Mouse (Mus musculus) kidney, adult 18-20 months (tissue): ENCODE results near the gene Urb1.
"Not testable (repeated sequence)": the region's sequence is repeated elsewhere in the genome, so short reads cannot be mapped to it uniquely, and the experiment has no call there.

Experiments
- DNase-seq: peaks from one replicate; pipeline ENCODE4 v3.0.0; 2021

Gene Urb1

DNA sequence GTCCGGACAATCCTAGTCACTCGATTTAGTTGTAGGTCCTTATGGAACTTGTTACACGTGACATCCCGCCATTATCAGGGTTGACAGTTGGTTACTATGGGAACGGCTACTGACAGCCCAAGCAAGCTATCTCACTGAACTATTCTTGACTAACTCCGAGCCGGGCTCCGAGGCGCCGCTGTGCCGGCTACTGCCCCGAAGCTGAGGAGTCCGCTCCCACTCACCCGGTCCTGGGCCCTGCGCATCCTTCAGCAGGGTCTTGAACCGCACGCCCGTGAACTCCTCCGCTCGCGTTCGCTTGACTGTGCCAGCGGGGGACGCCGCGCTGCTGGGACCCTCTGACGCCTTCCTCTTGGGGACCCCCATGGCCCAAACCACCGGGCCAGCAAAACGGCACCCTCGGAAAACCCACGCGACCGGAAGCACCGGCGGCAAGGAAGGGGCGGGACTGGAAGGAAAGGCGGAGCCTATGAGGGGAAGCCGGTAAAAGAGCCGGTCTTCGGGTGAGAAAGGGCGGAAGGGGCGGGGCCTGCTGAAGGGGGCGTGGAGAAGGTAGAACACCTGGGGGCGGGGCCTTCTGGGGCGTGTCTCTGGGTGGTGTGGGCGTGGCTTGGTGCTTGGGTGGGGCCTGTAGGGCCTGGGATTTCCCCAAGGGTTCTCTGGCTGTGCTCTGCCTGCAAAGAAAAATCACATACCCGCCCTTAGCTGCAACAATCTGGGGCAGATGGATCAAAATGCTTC, at the start of gene Urb1:
TSS of gene Urb1 (minus strand) at position 439 of the 741 bp plus-strand sequence.
- DNase-seq: peak; percentile 100

DNA sequence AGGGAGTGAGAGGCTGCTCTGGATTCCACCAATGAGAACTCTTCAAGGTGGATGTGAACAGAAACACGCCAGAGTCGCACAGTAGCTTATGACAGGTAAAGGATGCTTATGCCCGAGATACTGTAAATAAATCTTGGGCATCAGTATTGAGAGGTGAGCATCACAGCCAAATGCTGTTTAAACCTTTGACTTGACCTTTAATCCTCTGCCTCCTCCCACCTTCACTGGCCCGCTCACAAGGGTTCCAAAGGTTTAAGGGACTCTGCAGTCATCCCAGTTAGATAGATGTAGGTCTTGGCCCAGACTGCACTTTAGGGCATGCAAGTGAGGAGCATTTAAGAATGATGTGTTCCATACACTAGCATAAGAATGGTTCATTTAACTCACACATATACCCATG, 48.0 kb upstream of the Urb1 start:
- no peak for DNase-seq

DNA sequence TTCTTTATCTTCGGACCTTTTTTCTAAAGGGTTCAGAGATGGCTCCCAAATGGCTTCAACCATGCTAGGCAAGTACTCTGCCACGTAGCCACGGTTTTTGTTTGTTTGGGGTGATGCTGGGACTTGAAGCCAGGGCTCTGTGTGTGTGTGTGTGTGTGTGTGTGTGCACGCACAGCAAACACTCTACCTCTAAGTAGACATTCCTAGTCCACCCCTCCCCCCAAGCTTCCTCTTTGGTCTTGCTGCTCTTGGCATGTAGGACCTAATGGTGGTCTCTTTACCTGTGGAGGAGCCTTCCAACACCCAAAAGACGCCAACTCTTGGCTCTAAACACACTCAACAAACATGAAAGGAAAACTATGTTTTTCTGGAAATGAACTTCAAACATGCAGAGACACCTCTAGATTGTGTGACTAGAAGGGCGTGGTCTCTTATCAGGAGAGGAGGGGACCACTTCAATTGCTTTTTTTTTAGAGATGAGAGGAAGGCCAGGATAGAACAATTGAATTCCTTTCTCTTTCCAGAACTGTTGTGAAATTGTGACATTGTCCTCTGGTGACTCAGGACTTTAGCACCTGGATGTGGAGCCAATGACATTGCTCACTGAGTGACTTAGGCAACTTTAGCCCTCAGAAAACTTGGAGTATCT, 46.5 kb upstream of the Urb1 start:
- no peak for DNase-seq

DNA sequence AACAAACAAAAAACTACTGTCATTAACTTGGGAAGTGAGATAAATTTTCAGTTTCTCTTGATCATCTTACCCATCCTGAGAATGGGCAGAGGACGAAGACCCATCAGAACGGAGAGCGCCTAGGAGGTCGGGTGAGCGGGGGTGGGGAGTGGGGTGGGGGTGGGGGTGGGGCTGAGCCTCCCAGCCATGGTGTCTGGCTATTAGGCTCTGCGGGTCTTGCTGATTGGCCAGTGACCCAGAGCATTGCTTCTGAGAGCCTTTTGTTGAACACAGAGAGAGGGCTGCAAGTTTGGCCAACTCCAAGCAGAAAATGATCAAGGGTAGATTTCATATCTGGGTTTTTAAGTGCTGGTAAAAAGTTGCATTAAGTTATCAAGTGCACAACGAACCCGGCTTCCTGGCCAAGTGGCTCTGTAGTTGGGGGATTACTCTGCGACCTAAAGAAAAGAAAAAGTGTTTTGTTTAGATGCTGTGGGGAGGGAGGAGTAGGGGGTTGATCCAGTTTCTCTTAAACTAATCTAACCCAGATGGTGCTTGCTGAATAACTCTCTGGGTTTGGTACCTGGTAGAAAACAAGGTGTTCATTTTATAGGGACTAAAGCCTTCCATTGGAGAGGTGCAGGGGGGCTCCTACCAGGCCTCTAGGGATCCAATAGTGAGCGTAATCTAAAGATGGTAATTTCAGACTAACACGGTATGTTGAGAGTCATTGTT, 41.6 kb upstream of the Urb1 start:
- DNase-seq: no peak

DNA sequence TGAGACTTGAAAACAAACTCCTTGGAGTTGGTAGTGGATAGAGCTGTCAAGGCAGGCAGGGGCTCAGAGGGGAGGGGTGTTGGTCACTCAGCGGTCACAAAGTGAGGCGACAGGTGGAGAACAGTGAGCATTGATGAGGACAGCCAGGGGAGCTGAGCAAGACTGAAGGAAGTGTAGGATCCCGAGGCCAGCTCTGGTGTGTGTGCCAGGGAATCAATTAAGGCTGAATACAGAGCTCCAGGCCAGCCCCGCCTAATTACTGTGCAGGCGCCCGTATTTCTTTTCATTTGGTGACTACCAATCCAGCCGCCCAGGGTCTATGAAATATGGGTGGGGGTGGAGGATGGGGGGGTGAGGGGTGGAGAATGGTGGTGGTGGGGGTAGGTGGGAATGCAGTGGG, 40.7 kb upstream of the Urb1 start:
- no peak for DNase-seq

DNA sequence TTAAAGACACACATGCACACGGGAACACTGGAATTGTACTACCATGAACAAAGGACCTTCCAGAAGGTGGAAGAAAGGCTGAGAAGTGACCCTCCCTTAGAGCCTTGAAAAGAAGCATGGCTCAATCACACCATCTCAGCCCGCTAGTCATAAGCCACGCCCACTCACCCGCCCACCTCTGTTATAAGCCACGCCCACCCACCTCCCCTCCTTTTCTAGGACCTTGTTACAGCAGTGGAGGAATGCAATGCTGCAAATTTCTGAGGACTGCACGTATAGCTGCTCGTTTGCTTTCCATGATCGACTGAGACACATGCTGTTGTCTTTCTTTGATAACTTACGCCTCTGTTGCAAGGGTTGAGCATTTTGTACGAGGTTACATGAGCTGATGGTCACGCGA, 39.0 kb upstream of the Urb1 start:
- no peak for DNase-seq

DNA sequence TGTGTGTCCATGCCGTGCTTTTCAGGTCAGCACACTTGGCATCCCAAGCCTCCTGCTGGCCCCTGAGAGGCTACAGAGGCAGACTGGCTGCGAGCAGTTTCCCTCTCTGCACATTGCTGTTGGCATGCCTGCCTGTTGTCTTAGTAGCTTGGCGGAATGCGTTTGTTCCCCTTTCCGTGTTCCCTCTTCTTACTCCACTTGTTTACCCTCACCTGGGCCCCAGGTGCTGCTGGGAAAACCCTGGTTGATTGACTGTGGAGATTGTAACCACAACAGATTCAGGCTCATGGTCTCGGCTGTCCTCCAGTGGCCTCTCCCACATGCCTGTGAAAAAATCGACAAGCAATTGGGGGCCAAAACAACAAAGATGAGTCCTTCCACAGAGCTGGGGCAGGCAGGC, 38.5 kb upstream of the Urb1 start:
- peak; percentile 35 for DNase-seq

DNA sequence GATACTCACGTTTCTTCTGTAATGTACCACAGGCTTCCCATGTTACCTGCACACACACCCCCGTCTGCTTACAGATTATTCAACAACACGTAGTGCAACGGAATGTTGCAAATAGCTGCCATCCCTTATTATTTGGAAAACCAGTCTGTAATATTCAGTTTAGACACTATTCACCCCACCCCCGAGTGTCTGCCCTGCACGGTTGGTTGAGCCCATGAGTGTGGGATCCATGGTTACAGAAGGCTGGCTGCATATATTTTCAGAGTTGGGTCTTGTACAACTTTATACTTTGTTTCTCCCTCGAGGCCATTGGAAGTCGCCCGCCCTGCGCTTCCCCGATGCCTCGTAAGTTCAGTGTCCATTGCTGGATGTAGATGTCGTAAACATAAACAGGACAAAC, 35.4 kb upstream of the Urb1 start:
- DNase-seq: no peak

DNA sequence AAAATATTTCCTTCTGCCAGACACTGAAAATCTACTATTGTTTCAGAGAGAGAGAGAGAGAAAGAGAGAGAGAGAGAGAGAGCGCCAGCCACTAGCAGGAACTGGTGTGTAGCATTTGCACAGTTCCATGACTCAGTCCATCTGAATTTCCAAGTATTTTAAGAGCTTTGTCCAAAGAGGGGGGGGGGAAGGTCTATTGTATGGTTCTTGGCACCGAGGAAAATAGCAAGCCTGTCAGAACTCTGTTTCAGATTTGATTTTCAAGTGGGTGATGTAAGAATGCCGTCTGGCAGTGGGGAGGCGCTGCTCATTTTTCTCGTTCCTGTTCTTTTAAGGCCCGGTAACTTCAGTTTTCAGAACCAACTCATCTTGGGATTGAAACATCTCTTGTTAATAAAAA, 34.8 kb upstream of the Urb1 start:
- no peak for DNase-seq

DNA sequence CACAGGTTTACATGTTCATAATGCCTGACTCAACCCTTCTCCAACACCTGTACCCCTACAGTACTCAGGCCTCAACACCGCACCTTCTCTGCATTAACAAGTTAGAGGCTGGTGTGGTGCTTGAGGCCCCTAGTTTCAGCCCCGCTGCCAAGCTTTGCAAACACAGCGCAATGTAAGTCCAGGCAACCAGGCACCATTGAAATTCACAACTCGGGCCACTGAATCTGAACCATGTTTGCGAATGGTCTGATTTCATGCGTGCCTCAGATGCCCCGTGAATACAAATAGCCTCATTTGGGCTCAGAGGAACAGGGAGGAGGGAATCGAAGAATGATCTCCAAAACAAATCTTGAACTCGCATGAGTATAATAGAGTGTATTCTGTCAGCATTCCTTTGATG, 32.0 kb upstream of the Urb1 start:
- no peak for DNase-seq

DNA sequence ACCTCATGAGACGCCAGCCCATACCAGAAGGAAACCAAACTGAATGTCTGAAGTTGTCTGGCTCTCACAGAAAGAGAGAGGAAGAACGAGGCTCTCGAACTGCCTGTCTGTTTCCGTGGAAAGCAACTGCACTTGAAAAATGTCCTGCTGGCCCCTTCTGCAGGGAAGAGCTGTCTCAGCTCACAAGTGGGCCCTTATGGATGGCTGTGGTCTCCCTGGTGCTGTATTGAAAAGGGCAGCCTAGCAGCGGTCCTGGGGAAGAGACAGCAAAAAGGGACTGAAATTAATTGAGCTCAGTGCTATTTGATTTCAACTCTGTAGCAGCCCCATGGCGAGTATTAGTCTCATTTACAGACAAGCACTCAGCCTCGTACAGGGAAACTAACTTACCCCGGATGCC, 27.2 kb upstream of the Urb1 start:
- no peak for DNase-seq

DNA sequence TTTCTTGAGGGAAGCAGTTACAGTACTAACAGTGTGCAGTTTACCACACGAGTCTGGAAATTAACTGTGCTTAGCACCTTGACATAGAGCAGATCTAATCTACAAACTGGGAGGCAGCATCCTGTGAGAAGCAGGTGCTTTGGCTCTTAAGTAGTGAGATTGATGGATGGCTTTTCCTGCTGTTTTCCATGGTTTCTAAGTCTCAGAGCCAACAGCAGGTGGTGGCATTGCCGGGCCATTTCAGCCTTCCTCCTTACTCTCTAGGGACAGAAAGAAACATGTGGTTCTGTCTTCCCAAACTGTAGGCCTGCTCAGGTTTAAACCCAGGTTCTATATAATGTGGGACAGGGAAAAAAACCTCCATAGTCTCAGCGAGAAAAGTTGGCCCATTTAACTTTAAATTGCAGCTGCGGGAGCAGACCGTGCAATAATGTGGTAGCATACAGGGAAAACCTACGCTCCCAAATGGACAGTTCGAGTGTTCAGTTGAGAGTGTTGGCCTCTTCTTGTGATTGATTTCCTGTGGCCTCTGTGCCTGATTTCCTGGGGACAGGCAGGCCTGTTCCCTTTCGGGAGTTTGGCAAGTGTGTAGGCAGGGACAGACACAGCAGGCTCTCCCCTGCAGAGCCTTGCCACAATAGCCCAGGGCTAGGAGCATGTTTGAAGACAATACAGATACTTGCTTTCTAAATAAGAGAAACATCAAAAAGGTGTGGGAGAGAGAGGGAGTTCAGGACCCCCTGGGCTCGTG, 23.0 kb upstream of the Urb1 start:
- no peak for DNase-seq

DNA sequence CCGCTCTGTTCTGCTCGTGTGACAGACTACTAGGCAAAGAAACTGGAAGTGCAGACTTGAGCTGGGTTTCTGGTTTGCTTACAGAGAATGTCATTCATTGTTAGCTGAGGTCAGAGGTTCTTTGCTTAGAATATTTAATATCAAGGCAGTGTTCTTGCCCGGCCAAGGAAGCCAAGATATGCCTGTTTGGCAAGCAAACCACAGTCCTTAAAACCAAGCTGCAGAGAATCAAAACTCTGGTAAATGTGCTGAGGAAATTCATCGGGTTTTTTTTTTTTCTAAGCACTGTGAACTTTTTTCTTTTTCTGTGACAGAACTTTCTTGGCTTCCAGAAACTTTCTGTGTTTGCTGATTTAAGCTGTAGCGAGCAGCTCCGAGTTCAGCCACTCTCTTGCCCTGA, 22.3 kb upstream of the Urb1 start:
- DNase-seq: no peak

DNA sequence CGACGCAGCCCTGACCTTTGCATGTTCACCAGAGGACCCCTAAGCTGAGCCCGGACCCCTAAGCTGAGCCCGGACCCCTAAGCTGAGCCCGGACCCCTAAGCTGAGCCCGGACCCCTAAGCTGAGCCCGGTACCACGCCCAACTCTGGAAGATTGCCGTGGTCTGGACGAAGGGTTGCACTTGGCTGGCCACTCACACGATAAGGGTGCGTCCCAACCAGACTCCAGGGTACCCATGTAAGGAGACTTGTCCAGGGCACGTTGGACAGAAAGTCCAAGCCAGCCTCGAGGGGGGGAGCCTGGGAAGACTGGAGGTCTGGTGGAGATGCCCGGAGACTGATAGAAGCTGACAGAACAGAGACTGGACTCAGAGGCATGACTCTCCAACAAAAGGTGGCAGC, 21.5 kb upstream of the Urb1 start:
- DNase-seq: no peak

DNA sequence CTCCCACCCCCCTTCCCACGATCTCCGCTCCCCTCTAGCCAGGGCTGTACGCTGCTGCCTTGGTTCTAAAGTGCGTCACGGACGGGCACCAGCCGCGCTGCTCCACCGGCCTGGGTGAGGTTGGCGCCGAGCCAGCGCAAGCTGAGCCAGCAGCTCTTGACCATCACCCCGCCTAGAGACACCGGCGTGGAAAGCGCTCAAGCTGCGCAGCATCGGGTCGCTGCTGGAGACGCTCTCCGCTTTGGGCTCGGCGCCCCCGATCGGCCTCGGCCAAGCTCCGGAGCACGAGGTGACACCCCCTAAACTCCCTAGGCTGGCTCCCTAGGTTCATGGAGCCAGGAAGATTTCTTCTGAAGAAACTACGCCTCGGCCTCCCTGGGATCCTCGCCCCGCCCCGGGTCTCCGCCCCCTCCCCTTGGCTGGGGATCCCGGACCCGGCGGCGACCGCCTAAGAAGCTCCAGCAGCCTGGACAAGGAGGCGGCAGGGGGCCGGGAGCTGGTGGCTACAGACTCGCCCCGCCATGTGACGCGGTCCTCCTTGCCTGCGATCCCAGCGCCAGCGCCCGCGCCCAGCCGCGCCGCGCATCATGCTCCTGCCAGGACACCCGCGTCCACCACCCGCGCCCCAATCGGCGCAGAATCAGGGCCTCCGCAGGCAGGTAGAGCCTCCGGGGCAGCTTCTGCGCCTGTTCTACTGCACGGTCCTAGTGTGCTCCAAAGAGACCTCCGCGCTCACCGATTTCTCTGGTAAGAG, 20.6 kb upstream of the Urb1 start:
- DNase-seq: peak; percentile 87

DNA sequence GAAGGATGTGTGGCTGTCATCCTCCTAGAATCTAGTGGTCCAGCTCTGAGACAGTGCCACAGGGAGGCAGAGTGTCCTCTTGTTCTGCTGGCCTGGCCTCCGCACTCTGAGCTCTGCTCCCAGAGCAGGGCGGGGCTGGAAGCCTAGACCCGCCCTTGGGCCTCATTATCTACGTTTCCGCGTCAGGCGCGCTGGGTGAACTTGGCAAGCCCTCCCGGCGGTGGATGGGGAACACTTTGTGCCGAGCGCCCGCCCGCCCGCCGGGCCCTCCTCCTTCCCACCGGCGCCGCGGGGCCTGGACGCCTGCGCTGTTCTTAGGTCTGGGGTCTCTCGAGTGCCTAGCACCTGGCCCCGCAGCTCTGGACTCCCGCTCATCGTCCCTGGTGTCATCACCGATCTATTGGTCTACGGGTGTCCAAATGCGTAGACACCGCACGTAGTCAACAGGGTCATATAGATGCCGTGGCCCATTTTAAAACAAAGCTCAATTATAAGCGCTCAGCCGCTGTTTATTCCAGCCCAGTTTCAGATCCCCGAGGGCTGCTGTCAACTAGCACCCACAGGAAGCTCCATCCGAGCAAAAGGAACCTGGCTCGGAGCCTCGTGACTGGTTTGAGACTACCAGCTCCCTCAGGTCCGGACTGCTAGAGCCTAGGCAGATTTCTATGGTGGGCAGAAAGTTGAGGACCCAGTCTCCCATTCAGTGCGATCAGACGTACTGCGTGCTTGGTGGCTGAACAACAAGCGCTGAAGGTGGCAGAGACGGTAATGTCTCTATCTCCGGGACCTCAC, 19.9 kb upstream of the Urb1 start:
- peak; percentile 93 for DNase-seq

DNA sequence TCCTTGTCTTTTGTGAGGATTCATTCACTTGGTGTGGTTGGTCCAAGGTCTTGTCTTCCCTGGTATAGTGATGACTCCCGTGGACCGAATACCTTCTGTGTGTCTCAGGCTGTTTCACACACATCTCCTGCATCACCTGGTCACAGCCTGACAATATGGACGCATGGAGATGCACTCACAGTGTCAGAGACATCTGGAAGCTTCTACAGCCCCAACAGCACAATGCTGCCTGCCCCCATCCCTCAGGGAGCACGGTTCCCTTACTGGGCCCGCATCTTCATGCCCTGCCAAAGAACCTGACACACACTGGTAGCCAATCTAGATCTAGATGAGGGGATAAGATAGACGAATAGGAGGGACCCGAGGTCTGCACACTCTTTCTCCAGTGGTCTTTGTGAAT, 18.9 kb upstream of the Urb1 start:
- no peak for DNase-seq

DNA sequence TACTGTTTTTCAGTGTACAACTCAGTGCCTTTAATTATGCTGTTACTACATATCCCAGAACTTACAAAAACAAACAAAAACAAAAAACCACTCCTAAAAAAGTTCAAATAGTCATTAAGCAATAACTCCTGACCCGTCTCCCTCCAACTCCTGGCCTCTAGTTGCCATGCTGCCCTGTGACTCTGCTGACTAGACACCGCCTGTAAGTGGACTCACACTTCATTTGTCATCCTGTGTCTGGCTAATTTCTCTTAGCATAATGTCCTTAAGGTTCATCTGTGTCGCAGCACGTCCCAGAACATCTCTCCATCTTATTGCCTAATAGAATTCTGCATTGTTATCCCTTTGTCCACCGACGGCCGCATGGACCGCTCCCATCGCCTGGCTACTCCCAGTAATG, 17.3 kb upstream of the Urb1 start:
- no peak for DNase-seq

DNA sequence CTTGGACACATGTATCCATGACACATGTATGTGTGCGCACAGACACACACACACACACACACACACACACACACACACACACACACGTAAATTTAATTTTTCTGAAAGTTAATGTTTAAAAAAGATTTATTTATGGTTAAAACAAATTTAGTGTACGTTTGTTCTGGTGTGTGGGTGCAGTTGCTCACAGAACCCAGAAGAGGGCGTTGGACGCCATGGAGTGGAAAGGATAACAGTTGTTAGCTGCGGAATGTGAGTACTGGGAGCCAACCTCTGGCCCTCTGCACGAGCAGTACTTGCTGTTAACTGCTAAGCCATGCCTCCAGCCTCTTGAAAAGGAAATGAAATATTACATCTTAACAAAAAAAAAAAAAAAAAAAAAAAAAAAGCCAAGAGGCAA, 16.2 kb upstream of the Urb1 start, which contains the start of gene Eva1c:
TSS of gene Eva1c (plus strand) at position 263 of the 400 bp plus-strand sequence.
- DNase-seq: no peak

DNA sequence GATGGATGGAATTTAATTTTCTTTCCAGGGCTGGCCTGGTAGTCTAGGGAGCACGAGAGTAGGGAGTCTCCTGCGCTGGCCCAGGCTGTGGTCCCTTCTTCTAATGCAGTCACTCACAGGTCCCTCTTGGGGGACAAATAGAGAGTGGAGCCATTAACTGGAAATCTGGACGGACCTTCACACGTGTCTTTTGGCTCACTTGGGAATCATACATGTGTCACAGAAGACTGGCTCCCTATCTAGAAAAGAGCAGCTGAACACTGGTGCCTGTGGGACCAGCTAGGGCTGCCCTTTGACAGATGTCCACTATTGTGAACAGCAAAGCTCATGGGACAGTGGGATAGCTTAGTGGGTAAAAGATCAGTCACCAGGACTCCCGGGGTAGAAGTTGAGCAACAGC, 15.8 kb upstream of the Urb1 start:
- no peak for DNase-seq

DNA sequence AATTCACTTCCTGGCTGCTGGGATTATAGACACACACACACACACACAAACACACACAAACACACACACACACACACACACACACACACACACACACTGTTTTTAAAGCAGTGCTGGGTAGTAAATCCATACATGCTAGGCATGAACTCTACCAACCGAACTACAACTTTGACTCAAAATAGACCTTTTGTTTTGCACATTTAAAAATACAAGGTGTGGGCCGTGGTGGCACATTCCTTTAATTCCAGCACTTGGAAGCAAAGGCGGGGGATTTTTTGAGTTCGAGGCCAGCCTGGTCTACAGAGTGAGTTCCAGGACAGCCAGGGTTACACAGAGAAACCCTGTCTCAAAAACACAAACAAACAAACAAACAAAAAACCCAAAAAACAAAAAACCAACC, 13.8 kb upstream of the Urb1 start:
- DNase-seq: not testable (repeated sequence)

DNA sequence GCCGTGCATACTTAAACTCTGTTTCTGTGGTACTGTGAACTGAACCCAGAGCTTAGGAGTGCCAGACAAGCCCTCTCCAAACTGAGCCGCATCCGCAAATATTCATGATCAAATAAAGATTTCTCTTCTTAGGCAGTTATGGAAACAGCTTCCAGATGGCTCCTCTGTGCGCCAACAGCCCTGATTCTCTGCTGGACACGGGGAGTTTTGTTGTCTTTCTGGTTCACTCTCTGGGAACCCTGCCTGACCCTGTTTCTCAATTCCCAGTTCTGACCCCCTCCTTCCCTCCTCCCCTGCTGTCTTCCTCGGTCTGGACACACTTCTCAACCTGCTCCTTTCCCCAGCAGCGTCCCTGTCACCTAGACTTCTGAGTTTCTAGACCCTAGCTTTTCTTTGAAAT, 12.8 kb upstream of the Urb1 start:
- DNase-seq: no peak
